In the genomic region with DNA sequence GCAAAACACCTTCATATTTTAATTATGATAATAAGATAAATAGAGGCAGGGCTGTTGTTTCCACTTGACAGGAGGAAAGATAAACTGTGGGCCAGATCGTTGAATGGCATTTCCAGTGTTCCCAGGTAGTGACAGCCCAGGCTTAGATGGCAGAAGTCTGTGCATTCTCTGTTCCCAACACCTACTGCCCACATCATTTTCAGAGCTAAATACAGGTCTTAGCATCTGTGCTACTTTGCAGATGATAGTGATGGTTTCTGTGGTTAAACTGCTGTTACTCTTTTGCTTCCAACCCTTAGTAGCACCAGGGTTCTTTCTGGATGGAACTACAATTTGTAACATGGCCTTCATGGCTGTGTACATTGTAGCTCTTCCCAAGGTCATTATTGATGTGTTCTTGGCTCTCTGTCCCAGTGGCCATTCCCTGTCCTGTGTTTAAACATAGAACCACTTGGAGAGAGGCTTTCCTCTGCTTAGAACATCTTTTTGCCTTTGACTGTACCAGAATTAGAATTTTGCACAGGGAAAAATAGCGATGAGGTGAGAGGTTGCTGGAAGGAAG, we compare ENCODE assay signal across 20 mouse cellular contexts. TPM values are rescaled to one million over a fixed set of nuclear protein-coding genes. Genes with fewer than 3 reads are reported as not detected.
DNase-seq lines count a peak whose midpoint lies in the region; ATAC-seq and TF ChIP-seq lines count a peak whose summit lies in the region.
"Had no signal": no experiment of that assay in that cellular context is flagged by ENCODE, and none has a peak within 500 bp of the region (broad histone marks: within the 10 kb centered on the region; RNA-seq: fewer than 3 reads in every experiment).

No protein-coding gene starts in this region.

- H3K4me3 ChIP-seq in lung, postnatal 0 days (ENCODE audit: low read depth, low read length): no peak overlapping the region
- H3K4me3 ChIP-seq: forebrain, embryonic 13.5 days; heart, embryonic 15.5 days; hindbrain, embryonic 10.5 days; limb, embryonic 15.5 days had no signal

- H3K4me1 ChIP-seq in lung, postnatal 0 days (ENCODE audit: insufficient read depth, low read depth, low read length): no peaks in the 10 kb centered on the region
- H3K4me1 ChIP-seq: forebrain, embryonic 13.5 days; heart, embryonic 15.5 days; limb, embryonic 15.5 days had no signal

- no peaks in the 10 kb centered on the region for H3K36me3 ChIP-seq in lung, postnatal 0 days (ENCODE audit: insufficient read depth, low read length)
- H3K36me3 ChIP-seq: heart, embryonic 15.5 days; hindbrain, embryonic 10.5 days; limb, embryonic 15.5 days had no signal

- ATAC-seq in lung, postnatal 0 days: no peak
- ATAC-seq: forebrain, embryonic 13.5 days had no signal

- H3K27ac ChIP-seq in lung, postnatal 0 days (ENCODE audit: low read length): no peak overlapping the region
- H3K27ac ChIP-seq: forebrain, embryonic 13.5 days; heart, embryonic 15.5 days; hindbrain, embryonic 10.5 days; limb, embryonic 15.5 days; macrophage had no signal

- H3K9ac ChIP-seq in lung, postnatal 0 days (replicated peaks; ENCODE audit: low read depth): no peak overlapping the region
- H3K9ac ChIP-seq: forebrain, embryonic 13.5 days; heart, embryonic 15.5 days; limb, embryonic 15.5 days; lung, embryonic 14.5 days had no signal

- no peaks in the 10 kb centered on the region for H3K27me3 ChIP-seq in lung, postnatal 0 days (replicated peaks; ENCODE audit: insufficient read depth, low read length)
- H3K27me3 ChIP-seq: CH12.LX; forebrain, embryonic 13.5 days; heart, embryonic 15.5 days; limb, embryonic 15.5 days had no signal

- TF ChIP-seq CTCF in lung, postnatal 0 days (IDR thresholded peaks at IDR 0.05): no peak

- WGBS in lung, postnatal 0 days: 66% methylated on average over 2 of the region's 2 CpGs

- no peak overlapping the region for H3K4me2 ChIP-seq in lung, postnatal 0 days (replicated peaks; ENCODE audit: low read depth, low read length)
- H3K4me2 ChIP-seq: forebrain, embryonic 13.5 days; heart, embryonic 15.5 days; limb, embryonic 15.5 days; lung, embryonic 14.5 days; midbrain, embryonic 11.5 days had no signal

- no peaks in the 10 kb centered on the region for H3K9me3 ChIP-seq in lung, postnatal 0 days (ENCODE audit: low read length)
- H3K9me3 ChIP-seq: forebrain, embryonic 13.5 days; heart, embryonic 15.5 days; hindbrain, embryonic 10.5 days; limb, embryonic 15.5 days had no signal

- TF ChIP-seq EP300 in lung, postnatal 0 days (IDR thresholded peaks at IDR 0.05): no peak

- intact Hi-C loops in left cerebral cortex, postnatal 10 days (cut with DNase I): no loop called here

- peak; percentile 35 for DNase-seq in adrenal gland, adult 8-10 months
- DNase-seq in adrenal gland, postnatal 25 days: no peak
- DNase-seq in left cerebral cortex, adult 11 months (ENCODE audit: low spot score): peak; percentile 38
- no peak for DNase-seq in left cerebral cortex, postnatal 10 days (ENCODE audit: extremely low spot score in 1 of 2, low spot score in 2 of 2)
- DNase-seq in adrenal gland, postnatal 10 days: peak; percentile 15
- DNase-seq in left cerebral cortex, adult 9 months (ENCODE audit: low spot score in 2 of 2): peak; percentile 43 to 58
- no peak for DNase-seq in embryo, embryonic 11 days
- no peak for DNase-seq in lung, postnatal 0 days (ENCODE audit: low spot score)
- DNase-seq: cerebellum, postnatal 14 days; gastrocnemius, postnatal 10 days; kidney, adult 18-20 months; kidney, postnatal 10 days; lung, embryonic 14.5 days had no signal

RNA-seq across cellular contexts. Expression of a gene that starts 31.5 kb away (rescaled TPM):
- 10 to 100 TPM; 57.0 to 86.3 (median 73.5) TPM for total RNA-seq in adrenal gland, adult 8-10 months (2022)
- 78.2 and 83.5 TPM in 2 replicates for total RNA-seq in adrenal gland, postnatal 25 days (2021)
- total RNA-seq in left cerebral cortex, postnatal 10 days (2021): 10 to 100 TPM; 11.1 to 20.4 TPM
- total RNA-seq in adrenal gland, postnatal 10 days (2021): 10 to 100 TPM; 44.1 to 57.7 TPM
- polyA plus RNA-seq in lung, postnatal 0 days (2015; fragmentation: Nextera tagmentation; extraction: Ambion mirVana): 6.2 and 8.9 TPM in 2 replicates

Comparison
In these comparisons a context has a peak if more than half of its experiments do, and no peak if none do; other contexts are left out.
1. DNase-seq: peak in adrenal gland, adult 8-10 months (single experiment), left cerebral cortex, adult 11 months (single experiment), adrenal gland, postnatal 10 days (single experiment) and left cerebral cortex, adult 9 months (2 of 2); none in adrenal gland, postnatal 25 days (single experiment), left cerebral cortex, postnatal 10 days (0 of 2), embryo, embryonic 11 days (single experiment) and lung, postnatal 0 days (single experiment).